Mouse (Mus musculus) forebrain, embryonic 16.5 days (tissue): ENCODE results near the gene Gm13090. TPM values are rescaled to one million over a fixed set of nuclear protein-coding genes. Genes with fewer than 3 reads are reported as not detected.

Experiments used
- polyA plus RNA-seq: library from polyadenylated mRNA; unstranded; fragments of >200 nt; fragmentation: Nextera tagmentation; extraction: Ambion mirVana; gene quantifications from 2 replicates; pipeline ENCODE4 v1.2.1, GENCODE M21; 2015

Gene Gm13090
- polyA plus RNA-seq, 1 experiment from 2014 or later, result 0.39 TPM

Other genes with a start within 250 kb of the Gm13090 start
- 16.3 and 16.6 TPM in 2 replicates for gene Errfi1, start 235.7 kb upstream of the Gm13090 start, polyA plus RNA-seq
- gene Park7, start 175.1 kb upstream of the Gm13090 start, polyA plus RNA-seq, result 357 and 370 TPM in 2 replicates
- 0.34 and 0.35 TPM in 2 replicates for gene Tnfrsf9, start 175.0 kb upstream of the Gm13090 start, polyA plus RNA-seq
- not detected in 2 replicates for gene Uts2, start 92.5 kb upstream of the Gm13090 start, polyA plus RNA-seq
- 3.2 and 4.1 TPM in 2 replicates for gene Per3, start 44.9 kb upstream of the Gm13090 start, polyA plus RNA-seq
- 62.7 and 72.2 TPM in 2 replicates for gene Vamp3, start 31.6 kb upstream of the Gm13090 start, polyA plus RNA-seq